Mouse (Mus musculus): ENCODE results near the gene Eif4a1. TPM values are rescaled to one million over a fixed set of nuclear protein-coding genes. Genes with fewer than 3 reads are reported as not detected.
"Not testable (repeated sequence)": the region's sequence is repeated elsewhere in the genome, so short reads cannot be mapped to it uniquely, and the experiment has no call there.

The Eif4a1 gene
- polyA plus RNA-seq, 1 experiment from 2014 or later, result 751 TPM

- Histone ChIP-seq H3K4me3 (replicated peaks) (no peak overlapping the region), H3K4me1 (peaks cover 16% of the 10 kb centered on the region), H3K9ac (no peak overlapping the region), H3K27me3 (no peaks in the 10 kb centered on the region), H3K36me3 (replicated peaks) (peaks cover 88% of the 10 kb centered on the region), H3K9me3 (no peaks in the 10 kb centered on the region), H3K27ac (no peak overlapping the region; the same call in 1 of the 2 replicates), H3K4me2 (no peak overlapping the region)
- ATAC-seq (ENCODE audit: low FRiP score), result no peak
- WGBS, result 68% methylated on average over 5 of the region's 5 CpGs
These were observed 18.8 kb downstream of the Eif4a1 start for GRCm38 (mm10) chr11:69653399-69653798.

DNA sequence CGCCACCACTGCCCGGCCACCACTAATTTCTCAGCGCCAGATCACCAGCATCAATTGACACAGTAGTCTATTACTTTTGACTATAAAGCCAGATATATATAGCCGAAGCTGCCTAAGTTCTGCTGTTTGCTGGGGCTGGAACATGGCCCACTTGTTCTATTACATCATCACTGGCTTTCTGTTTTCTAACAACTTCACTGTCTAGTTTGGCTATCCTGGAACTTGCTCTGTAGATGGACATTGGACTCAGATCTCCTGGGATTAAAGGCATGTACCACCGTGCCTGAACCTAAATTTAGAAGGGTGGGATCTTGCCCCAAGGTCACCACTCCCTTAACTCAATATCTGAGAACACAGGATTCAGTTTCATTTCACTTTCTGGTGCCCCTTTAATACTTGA lies 26.4 kb downstream of the Eif4a1 start:
- no peak for ATAC-seq (ENCODE audit: low FRiP score)
- no peak overlapping the region for H3K4me3 ChIP-seq (replicated peaks)
- H3K27me3 ChIP-seq, result no peaks in the 10 kb centered on the region
- H3K36me3 ChIP-seq (replicated peaks), result peaks cover 97% of the 10 kb centered on the region
- no peak overlapping the region for H3K27ac ChIP-seq
- no peak overlapping the region for H3K4me2 ChIP-seq
- no peaks in the 10 kb centered on the region for H3K4me1 ChIP-seq
- H3K9ac ChIP-seq, result no peak overlapping the region
- no peaks in the 10 kb centered on the region for H3K9me3 ChIP-seq
- 96% methylated on average over 5 of the region's 5 CpGs for WGBS

DNA sequence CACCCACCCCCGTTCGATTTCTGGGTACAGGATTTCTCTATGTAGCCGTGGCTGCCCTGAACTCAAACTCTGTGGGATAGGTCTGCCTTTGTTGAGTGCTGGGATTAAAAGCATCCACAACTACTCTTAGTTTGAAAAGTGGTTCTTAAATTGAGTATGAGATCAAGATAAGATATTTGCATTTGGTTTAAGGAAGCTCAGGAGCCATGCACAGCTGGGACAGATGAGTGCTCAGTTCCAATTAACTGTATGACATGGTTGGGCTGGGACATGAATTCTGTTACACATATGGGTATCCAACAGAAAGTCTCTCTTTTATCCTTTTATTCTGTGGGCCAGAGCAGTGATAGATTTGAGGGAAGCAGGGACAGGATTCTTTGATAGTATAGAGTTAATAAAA lies 36.8 kb downstream of the Eif4a1 start:
- Histone ChIP-seq H3K9me3 (no peaks in the 10 kb centered on the region), H3K4me3 (replicated peaks) (no peak overlapping the region), H3K27me3 (no peaks in the 10 kb centered on the region), H3K36me3 (replicated peaks) (peaks cover 30% of the 10 kb centered on the region), H3K9ac (no peak overlapping the region; the same call in 1 of the 2 replicates), H3K4me2 (peak overlapping the region; percentile 60), H3K27ac (no peak overlapping the region), H3K4me1 (peaks cover 25% of the 10 kb centered on the region)
- WGBS, result 92% methylated on average over 3 of the region's 3 CpGs
- no peak for ATAC-seq (ENCODE audit: low FRiP score)

DNA sequence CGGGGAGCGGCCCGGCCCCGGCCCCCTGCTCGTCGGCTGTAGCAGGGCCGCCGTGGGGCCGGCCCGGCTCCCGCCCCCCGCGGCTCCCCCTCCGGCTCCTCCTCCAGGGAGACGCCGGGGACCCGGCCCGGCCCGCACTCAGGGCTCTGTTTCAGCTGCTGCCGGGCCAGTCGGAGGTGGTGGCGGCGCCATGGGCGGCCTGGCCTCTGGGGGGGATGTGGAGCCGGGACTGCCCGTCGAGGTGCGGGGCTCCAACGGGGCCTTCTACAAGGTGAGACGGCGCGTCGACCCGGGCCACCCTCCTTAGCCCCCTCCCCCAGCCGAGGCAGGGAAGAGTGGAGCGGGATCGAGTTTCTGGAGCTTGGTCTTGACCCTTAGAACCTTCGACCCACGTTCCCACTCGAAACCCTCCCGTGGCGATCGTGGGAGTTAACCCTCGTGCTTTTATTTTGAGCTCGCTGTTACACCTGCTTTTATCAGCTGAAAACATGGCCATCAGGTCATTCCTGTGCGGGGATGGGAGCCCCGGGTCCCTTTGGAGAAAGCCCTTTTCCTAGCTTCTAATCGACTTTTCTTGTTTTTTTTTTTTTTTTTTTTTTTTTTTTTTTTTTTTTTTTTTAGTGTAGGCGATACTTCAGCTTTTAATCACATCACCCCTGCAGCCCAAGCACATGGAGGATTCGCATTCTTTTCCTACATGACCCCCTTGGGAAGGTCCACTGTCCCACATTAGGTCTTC lies 38.9 kb downstream of the Eif4a1 start:
- Histone ChIP-seq H3K4me3 (replicated peaks) (peak overlapping the region; percentile 99), H3K36me3 (replicated peaks) (peaks cover 14% of the 10 kb centered on the region), H3K27me3 (no peaks in the 10 kb centered on the region), H3K4me2 (peak overlapping the region; percentile 60), H3K9ac (peak overlapping the region; percentile 100), H3K9me3 (no peaks in the 10 kb centered on the region), H3K27ac (peak overlapping the region; percentile 98), H3K4me1 (peaks cover 25% of the 10 kb centered on the region)
- WGBS, result under 1% methylated on average over 39 of the region's 50 CpGs
- peak; percentile 71 for ATAC-seq (ENCODE audit: low FRiP score)

DNA sequence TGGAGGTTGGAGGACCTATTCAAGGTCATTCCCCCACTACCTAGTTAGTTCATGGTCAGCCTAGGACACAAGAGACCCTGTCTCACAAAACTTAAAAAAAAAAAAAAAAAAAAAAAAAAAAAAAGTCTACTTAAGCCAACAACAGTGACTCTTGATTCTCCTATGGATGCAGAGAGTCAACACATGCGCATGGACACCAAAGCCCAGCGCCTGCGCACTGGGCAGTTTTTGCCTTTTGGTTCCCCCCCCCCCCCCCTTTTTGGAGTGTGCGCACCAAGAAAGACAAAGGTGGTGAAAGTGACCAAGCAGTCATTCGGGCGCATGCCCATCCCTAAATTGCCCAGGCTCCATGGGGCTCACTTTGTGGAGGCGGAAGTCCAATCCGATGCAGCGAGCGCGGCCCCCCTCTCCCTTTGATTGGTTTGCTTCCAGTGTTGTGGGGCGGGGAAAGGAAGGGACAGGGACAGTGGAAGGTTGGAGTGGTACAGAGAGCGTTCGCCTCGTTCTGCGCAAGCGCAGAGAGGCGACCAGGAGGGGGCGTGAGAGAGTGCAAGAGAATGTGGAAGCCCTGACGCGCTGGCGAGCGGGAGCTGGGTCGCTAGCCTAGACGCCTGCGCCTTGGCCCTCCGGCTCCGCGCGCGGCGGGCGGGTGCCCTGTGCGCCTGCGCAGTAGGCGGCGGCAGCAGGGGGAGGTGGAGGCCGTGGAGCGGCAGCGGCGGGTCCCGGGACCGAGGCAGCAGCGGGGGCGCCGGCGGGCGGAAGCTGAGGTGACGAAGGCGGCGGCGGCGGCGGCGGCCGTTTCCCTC lies 39.7 kb downstream of the Eif4a1 start, which contains the start of gene Fxr2:
Gene Fxr2 (plus strand): TSS at position 707 of the 806 bp plus-strand sequence.
- Histone ChIP-seq H3K9ac (peak within 1 kb of the TSS; percentile 100), H3K4me1 (peaks cover 25% of the 10 kb centered on the region), H3K27me3 (no peaks in the 10 kb centered on the region), H3K9me3 (no peaks in the 10 kb centered on the region), H3K36me3 (replicated peaks) (peaks cover 10% of the 10 kb centered on the region), H3K27ac (peak within 1 kb of the TSS; percentile 98), H3K4me2 (peak within 1 kb of the TSS; percentile 60), H3K4me3 (replicated peaks) (peak within 1 kb of the TSS; percentile 99)
- WGBS, result under 1% methylated on average over 33 of the region's 56 CpGs
- ATAC-seq (ENCODE audit: low FRiP score), result peak; percentile 97

DNA sequence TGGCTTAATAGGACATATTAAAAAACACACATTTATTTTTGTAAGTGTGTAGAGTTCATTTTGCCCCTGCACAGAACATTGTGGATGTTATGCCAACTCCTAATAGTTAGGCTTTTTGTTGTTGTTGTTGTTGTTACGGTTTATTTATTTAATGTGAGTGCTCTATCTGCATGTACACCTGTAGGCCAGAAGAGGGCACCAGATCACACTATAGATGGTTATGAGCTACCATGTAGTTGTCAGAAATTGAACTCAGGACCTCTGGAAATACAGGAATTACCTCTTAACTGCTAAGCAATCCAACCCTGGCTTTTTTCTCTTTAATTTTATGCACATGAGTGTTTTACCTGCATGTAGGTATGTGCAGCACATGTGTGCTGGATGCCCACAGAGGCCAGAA lies 42.4 kb downstream of the Eif4a1 start:
- H3K27me3 ChIP-seq, result no peaks in the 10 kb centered on the region
- no peak overlapping the region for H3K4me3 ChIP-seq (replicated peaks)
- H3K4me2 ChIP-seq, result no peak overlapping the region
- no peak overlapping the region for H3K9ac ChIP-seq
- H3K27ac ChIP-seq, result no peak overlapping the region
- 63% methylated on average over 1 of the region's 1 CpGs for WGBS
- H3K36me3 ChIP-seq (replicated peaks), result no peaks in the 10 kb centered on the region
- no peaks in the 10 kb centered on the region for H3K9me3 ChIP-seq
- H3K4me1 ChIP-seq, result peaks cover 12% of the 10 kb centered on the region
- no peak for ATAC-seq (ENCODE audit: low FRiP score)

DNA sequence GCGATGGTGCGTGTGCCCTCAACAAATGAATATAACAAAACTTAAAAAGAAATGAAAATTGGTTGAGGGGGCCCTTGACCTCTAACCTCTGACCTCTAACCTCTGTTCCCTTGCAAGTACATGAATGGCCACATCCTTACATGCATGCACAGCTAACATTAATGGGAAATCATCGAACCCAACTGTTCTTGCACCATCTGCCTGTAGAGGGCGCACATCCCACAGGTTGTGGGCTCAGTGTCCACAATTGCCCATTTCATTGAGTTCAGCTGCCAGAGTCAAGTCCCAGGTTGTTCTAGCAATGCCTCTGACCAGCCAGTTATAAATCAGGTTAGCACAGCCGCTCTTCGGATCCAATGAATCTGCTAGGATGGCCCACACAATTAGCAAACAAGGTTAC lies 43.9 kb downstream of the Eif4a1 start:
- no peak overlapping the region for H3K9ac ChIP-seq
- WGBS, result 39% methylated on average over 6 of the region's 6 CpGs
- ATAC-seq (ENCODE audit: low FRiP score), result no peak
- H3K27me3 ChIP-seq, result no peaks in the 10 kb centered on the region
- no peak overlapping the region for H3K27ac ChIP-seq
- H3K9me3 ChIP-seq, result no peaks in the 10 kb centered on the region
- H3K4me3 ChIP-seq (replicated peaks), result no peak overlapping the region
- H3K4me1 ChIP-seq, result no peaks in the 10 kb centered on the region
- H3K4me2 ChIP-seq, result no peak overlapping the region
- H3K36me3 ChIP-seq (replicated peaks), result no peaks in the 10 kb centered on the region

- not testable (repeated sequence) for H3K4me3 ChIP-seq (replicated peaks); ATAC-seq (ENCODE audit: low FRiP score); H3K27me3 ChIP-seq; H3K9me3 ChIP-seq; H3K27ac ChIP-seq; H3K4me2 ChIP-seq; H3K9ac ChIP-seq; H3K36me3 ChIP-seq (replicated peaks)
- WGBS, result 75% methylated on average over 2 of the region's 2 CpGs
- H3K4me1 ChIP-seq, result peaks cover 15% of the 10 kb centered on the region
These were observed 47.9 kb downstream of the Eif4a1 start for GRCm38 (mm10) chr11:69624339-69624738.

DNA sequence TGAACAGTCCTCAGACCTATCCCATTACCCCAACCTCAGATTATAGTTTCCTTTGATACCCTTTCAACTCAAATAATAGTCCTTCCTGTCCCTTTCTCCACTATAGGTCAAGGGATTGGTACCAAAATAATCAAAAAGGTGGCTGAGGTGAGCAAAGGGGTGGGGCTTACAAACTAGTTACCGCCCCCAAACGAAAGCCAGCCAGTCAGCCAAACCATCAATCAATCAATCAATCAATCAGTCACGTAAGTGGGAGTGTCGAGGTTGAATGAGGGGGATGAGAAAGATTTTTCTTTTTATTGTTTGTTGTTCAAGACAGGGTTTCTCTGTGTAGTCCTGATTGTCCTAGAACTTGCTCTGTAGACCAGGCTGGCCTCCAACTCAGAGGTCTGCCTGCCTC lies 49.2 kb downstream of the Eif4a1 start:
- no peak for ATAC-seq (ENCODE audit: low FRiP score)
- Histone ChIP-seq H3K4me3 (replicated peaks) (no peak overlapping the region), H3K27me3 (no peaks in the 10 kb centered on the region), H3K4me2 (peak overlapping the region; percentile 73; the same call in 1 of the 2 replicates), H3K9ac (no peak overlapping the region), H3K4me1 (peaks cover 15% of the 10 kb centered on the region), H3K27ac (no peak overlapping the region), H3K36me3 (replicated peaks) (no peaks in the 10 kb centered on the region), H3K9me3 (no peaks in the 10 kb centered on the region)
- 73% methylated on average over 4 of the region's 4 CpGs for WGBS

GRCm38 (mm10) chr11:69622406-69622805 lies 49.8 kb downstream of the Eif4a1 start:
- H3K4me1 ChIP-seq, result peaks cover 15% of the 10 kb centered on the region
- H3K9me3 ChIP-seq, result no peaks in the 10 kb centered on the region
- H3K4me2 ChIP-seq, result peak overlapping the region; percentile 73
- peak overlapping the region; percentile 59; the same call in 1 of the 2 replicates for H3K27ac ChIP-seq
- peak; percentile 28; the same call in 1 of the 2 replicates for ATAC-seq (ENCODE audit: low FRiP score)
- H3K36me3 ChIP-seq (replicated peaks), result no peaks in the 10 kb centered on the region
- H3K9ac ChIP-seq, result peak overlapping the region; percentile 73
- WGBS, result 42% methylated on average over 6 of the region's 6 CpGs
- peak overlapping the region; percentile 47 for H3K4me3 ChIP-seq (replicated peaks)
- H3K27me3 ChIP-seq, result no peaks in the 10 kb centered on the region

DNA sequence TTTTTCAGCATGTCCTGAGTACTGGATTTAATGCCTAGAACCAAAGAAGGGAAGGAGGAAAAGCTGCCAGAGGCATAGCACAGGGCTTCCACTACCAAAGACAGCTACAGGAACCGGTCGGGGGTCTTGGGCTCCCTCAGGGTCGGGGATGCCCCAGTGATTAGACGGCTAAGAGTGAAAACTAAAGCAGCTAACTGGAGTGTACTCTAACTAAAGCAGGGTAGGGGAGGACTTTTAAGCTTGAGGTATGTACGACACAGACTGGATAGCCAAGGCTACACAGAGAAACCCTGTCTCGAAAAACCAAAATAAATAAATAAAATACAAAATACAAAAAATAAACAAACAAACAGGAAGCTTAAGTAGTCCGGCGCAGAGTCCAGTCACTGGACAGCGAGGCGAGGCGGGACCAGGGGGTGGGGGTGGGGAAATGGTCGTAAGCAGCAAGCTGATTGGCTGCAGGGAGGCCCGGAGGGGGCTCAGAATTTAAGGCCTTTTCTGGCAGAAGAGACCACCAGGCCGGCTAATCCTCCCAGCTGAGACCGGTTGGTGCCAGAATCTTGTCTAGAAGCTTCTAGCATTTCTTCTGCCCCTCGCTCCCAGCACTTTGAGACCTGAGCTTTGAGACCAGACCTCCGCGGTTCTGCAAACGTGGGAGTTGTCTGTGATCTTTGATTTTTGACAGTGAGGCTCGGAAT lies 50.5 kb downstream of the Eif4a1 start, which contains the start of gene Sat2:
Gene Sat2 (plus strand): TSS at position 454 of the 698 bp plus-strand sequence.
- peak; percentile 85 for ATAC-seq (ENCODE audit: low FRiP score)
- peaks cover 15% of the 10 kb centered on the region for H3K4me1 ChIP-seq
- under 1% methylated on average over 20 of the region's 20 CpGs for WGBS
- peak within 1 kb of the TSS; percentile 59; the same call in 1 of the 2 replicates for H3K27ac ChIP-seq
- peak within 1 kb of the TSS; percentile 47 for H3K4me3 ChIP-seq (replicated peaks)
- H3K9ac ChIP-seq, result peak within 1 kb of the TSS; percentile 73
- peak within 1 kb of the TSS; percentile 73 for H3K4me2 ChIP-seq
- H3K27me3 ChIP-seq, result no peaks in the 10 kb centered on the region
- H3K9me3 ChIP-seq, result no peaks in the 10 kb centered on the region
- H3K36me3 ChIP-seq (replicated peaks), result no peaks in the 10 kb centered on the region

Data from forebrain, embryonic 12.5 days (tissue).